Comparison of ENCODE assay signal across 26 mouse cellular contexts in the genomic region with DNA sequence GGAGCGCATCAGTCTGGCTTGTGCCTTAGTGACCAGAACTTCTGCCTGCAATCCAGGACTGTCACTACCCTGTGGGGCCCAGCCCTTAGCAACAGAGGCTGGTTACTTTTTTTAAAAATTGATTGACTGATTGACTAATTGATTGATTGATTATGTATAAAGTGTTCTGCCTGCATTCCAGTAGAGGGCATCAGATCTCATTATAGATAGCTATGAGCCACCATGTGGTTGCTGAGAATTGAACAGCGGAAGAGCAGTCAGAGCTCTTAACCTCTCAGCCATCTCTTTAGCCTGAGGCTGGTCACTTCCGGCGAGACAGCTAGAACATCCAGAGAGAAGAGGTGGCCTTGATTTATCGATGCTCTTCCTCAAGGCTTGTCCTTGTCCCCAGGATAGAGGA. TPM values are rescaled to one million over a fixed set of nuclear protein-coding genes. Genes with fewer than 3 reads are reported as not detected.
DNase-seq lines count a peak whose midpoint lies in the region; ATAC-seq and TF ChIP-seq lines count a peak whose summit lies in the region.
"Had no signal": no experiment of that assay in that cellular context is flagged by ENCODE, and none has a peak within 500 bp of the region (broad histone marks: within the 10 kb centered on the region; RNA-seq: fewer than 3 reads in every experiment).

No protein-coding gene starts in this region.

- H3K9me3 ChIP-seq in hindbrain, postnatal 0 days (ENCODE audit: low read length), result no peaks in the 10 kb centered on the region
- H3K9me3 ChIP-seq in hindbrain, embryonic 16.5 days (ENCODE audit: control insufficient read depth, low read length), result no peaks in the 10 kb centered on the region
- no peaks in the 10 kb centered on the region for H3K9me3 ChIP-seq in midbrain, embryonic 14.5 days (ENCODE audit: control insufficient read depth, low read length)
- H3K9me3 ChIP-seq in midbrain, embryonic 13.5 days, result no peaks in the 10 kb centered on the region
- H3K9me3 ChIP-seq: embryonic facial prominence, embryonic 10.5 days; forebrain, embryonic 13.5 days; heart, embryonic 13.5 days; hindbrain, embryonic 13.5 days had no signal

- H3K4me1 ChIP-seq in hindbrain, postnatal 0 days (ENCODE audit: insufficient read depth, low read length), result no peaks in the 10 kb centered on the region
- H3K4me1 ChIP-seq in hindbrain, embryonic 16.5 days (ENCODE audit: control insufficient read depth, insufficient read depth, low read depth, low read length), result no peaks in the 10 kb centered on the region
- no peaks in the 10 kb centered on the region for H3K4me1 ChIP-seq in midbrain, embryonic 14.5 days (ENCODE audit: control insufficient read depth, insufficient read depth, low read length)
- no peaks in the 10 kb centered on the region for H3K4me1 ChIP-seq in midbrain, embryonic 13.5 days (replicated peaks)
- H3K4me1 ChIP-seq: embryonic facial prominence, embryonic 10.5 days; forebrain, embryonic 13.5 days had no signal

- WGBS in hindbrain, postnatal 0 days, result 61% methylated on average over 5 of the region's 5 CpGs
- WGBS in hindbrain, embryonic 16.5 days, result 73% methylated on average over 5 of the region's 5 CpGs
- WGBS in midbrain, embryonic 14.5 days, result 76% methylated on average over 5 of the region's 5 CpGs
- WGBS in midbrain, embryonic 13.5 days, result 72% methylated on average over 5 of the region's 5 CpGs

- no peak overlapping the region for H3K4me3 ChIP-seq in hindbrain, postnatal 0 days (ENCODE audit: low read length)
- no peak overlapping the region for H3K4me3 ChIP-seq in hindbrain, embryonic 16.5 days (ENCODE audit: low read length)
- no peak overlapping the region for H3K4me3 ChIP-seq in midbrain, embryonic 14.5 days (replicated peaks; ENCODE audit: low read depth, low read length)
- no peak overlapping the region for H3K4me3 ChIP-seq in midbrain, embryonic 13.5 days (replicated peaks)
- H3K4me3 ChIP-seq: embryonic facial prominence, embryonic 10.5 days; forebrain, embryonic 13.5 days; heart, embryonic 13.5 days; hindbrain, embryonic 13.5 days had no signal

- H3K9ac ChIP-seq in hindbrain, postnatal 0 days (replicated peaks; ENCODE audit: low read length), result no peak overlapping the region
- H3K9ac ChIP-seq in hindbrain, embryonic 16.5 days (ENCODE audit: low read depth, low read length), result no peak overlapping the region
- no peak overlapping the region for H3K9ac ChIP-seq in midbrain, embryonic 14.5 days (replicated peaks; ENCODE audit: low read length)
- H3K9ac ChIP-seq in midbrain, embryonic 13.5 days (replicated peaks), result no peak overlapping the region
- H3K9ac ChIP-seq: forebrain, embryonic 13.5 days; heart, embryonic 13.5 days; hindbrain, embryonic 13.5 days had no signal

- DNase-seq in embryo, embryonic 10 days (ENCODE audit: low spot score), result peak; percentile 8
- no peak for DNase-seq in embryo, embryonic 9.5 days (ENCODE audit: extremely low spot score)
- peak; percentile 28 for DNase-seq in hindbrain, postnatal 0 days (ENCODE audit: low spot score)
- peak; percentile 11 for DNase-seq in midbrain, embryonic 14.5 days
- DNase-seq in brain, adult 2 months (ENCODE audit: low read depth, low spot score), result peak; percentile 10
- no peak for DNase-seq in adrenal gland, postnatal 4 days (ENCODE audit: low spot score in 2 of 2)
- DNase-seq: adrenal gland, postnatal 14 days; B cell, adult 2 months; cerebellum, adult 2 months; cerebellum, postnatal 10 days; gastrocnemius, postnatal 36 days; heart, adult 11 months; heart, postnatal 36 days had no signal

- H3K27ac ChIP-seq in hindbrain, postnatal 0 days, result no peak overlapping the region
- H3K27ac ChIP-seq in hindbrain, embryonic 16.5 days (ENCODE audit: low read depth, low read length), result no peak overlapping the region
- no peak overlapping the region for H3K27ac ChIP-seq in midbrain, embryonic 14.5 days (replicated peaks; ENCODE audit: low read depth, low read length)
- H3K27ac ChIP-seq in midbrain, embryonic 13.5 days, result no peak overlapping the region
- H3K27ac ChIP-seq: embryonic facial prominence, embryonic 10.5 days; forebrain, embryonic 13.5 days; heart, embryonic 13.5 days; hindbrain, embryonic 13.5 days had no signal

- H3K36me3 ChIP-seq in hindbrain, postnatal 0 days (ENCODE audit: insufficient read depth, low read length), result no peaks in the 10 kb centered on the region
- no peaks in the 10 kb centered on the region for H3K36me3 ChIP-seq in hindbrain, embryonic 16.5 days (ENCODE audit: control insufficient read depth, insufficient read depth, low read length)
- no peaks in the 10 kb centered on the region for H3K36me3 ChIP-seq in midbrain, embryonic 14.5 days (ENCODE audit: control insufficient read depth, insufficient read depth, low read length)
- no peaks in the 10 kb centered on the region for H3K36me3 ChIP-seq in midbrain, embryonic 13.5 days
- H3K36me3 ChIP-seq: embryonic facial prominence, embryonic 10.5 days; heart, embryonic 13.5 days; hindbrain, embryonic 13.5 days had no signal

- no peaks in the 10 kb centered on the region for H3K27me3 ChIP-seq in hindbrain, postnatal 0 days (ENCODE audit: insufficient read depth, low read length)
- no peaks in the 10 kb centered on the region for H3K27me3 ChIP-seq in hindbrain, embryonic 16.5 days (replicated peaks; ENCODE audit: control insufficient read depth, insufficient read depth, low read length)
- H3K27me3 ChIP-seq in midbrain, embryonic 14.5 days (ENCODE audit: control insufficient read depth, insufficient read depth, low read length), result no peaks in the 10 kb centered on the region
- H3K27me3 ChIP-seq in midbrain, embryonic 13.5 days, result no peaks in the 10 kb centered on the region
- H3K27me3 ChIP-seq: heart, embryonic 13.5 days; hindbrain, embryonic 13.5 days; Patski had no signal

- TF ChIP-seq CTCF in hindbrain, postnatal 0 days (IDR thresholded peaks at IDR 0.05; ENCODE audit: low read depth), result peak; percentile 52

- H3K4me2 ChIP-seq in hindbrain, postnatal 0 days (ENCODE audit: low read depth, low read length), result no peak overlapping the region
- H3K4me2 ChIP-seq in hindbrain, embryonic 16.5 days (ENCODE audit: low read length), result no peak overlapping the region
- H3K4me2 ChIP-seq in midbrain, embryonic 14.5 days (ENCODE audit: low read length), result no peak overlapping the region
- H3K4me2 ChIP-seq in midbrain, embryonic 13.5 days (replicated peaks), result no peak overlapping the region
- H3K4me2 ChIP-seq: forebrain, embryonic 13.5 days; heart, embryonic 13.5 days; hindbrain, embryonic 13.5 days had no signal

- ATAC-seq in hindbrain, postnatal 0 days, result no peak
- ATAC-seq in hindbrain, embryonic 16.5 days, result no peak
- no peak for ATAC-seq in midbrain, embryonic 14.5 days (ENCODE audit: low FRiP score, low TSS enrichment)
- no peak for ATAC-seq in midbrain, embryonic 13.5 days
- ATAC-seq: activated CD4-positive, CD25-positive, alpha-beta regulatory T cell, adult 4 months; CD4-positive, CD25-positive, alpha-beta regulatory T cell, adult 4 months; forebrain, embryonic 13.5 days; Patski had no signal

RNA-seq across cellular contexts. Expression of a gene that starts 8.6 kb away (rescaled TPM):
- total RNA-seq in hindbrain, postnatal 0 days (2014; rRNA removed), result 0.11 TPM in 1 of 2 replicates, not detected in the other
- 0.37 and 0.90 TPM in 2 replicates for polyA plus RNA-seq in hindbrain, postnatal 0 days (2015; fragmentation: Nextera tagmentation; extraction: Ambion mirVana)
- 0.24 and 0.27 TPM in 2 replicates for polyA plus RNA-seq in hindbrain, embryonic 16.5 days (2015; fragmentation: Nextera tagmentation; extraction: Ambion mirVana)
- not detected in 2 replicates for polyA plus RNA-seq in midbrain, embryonic 14.5 days (2014; fragmentation: Nextera tagmentation; extraction: Ambion mirVana)
- polyA plus RNA-seq in midbrain, embryonic 13.5 days (2015; fragmentation: Nextera tagmentation; extraction: Ambion mirVana), result not detected in 2 replicates
- total RNA-seq in adrenal gland, postnatal 4 days (2021), result 1 to 10 TPM; 3.7 to 4.0 TPM
- polyA plus RNA-seq: activated CD4-positive, CD25-positive, alpha-beta regulatory T cell, adult 4 months; CD4-positive, CD25-positive, alpha-beta regulatory T cell, adult 4 months; forebrain, embryonic 13.5 days; hindbrain, embryonic 13.5 days had no signal

RNA-seq across cellular contexts. Expression of a gene that starts 24.7 kb away (rescaled TPM):
- total RNA-seq in hindbrain, postnatal 0 days (2014; rRNA removed), result not detected in 2 replicates
- not detected in 2 replicates for polyA plus RNA-seq in hindbrain, postnatal 0 days (2015; fragmentation: Nextera tagmentation; extraction: Ambion mirVana)
- polyA plus RNA-seq in hindbrain, embryonic 16.5 days (2015; fragmentation: Nextera tagmentation; extraction: Ambion mirVana), result not detected in 2 replicates
- polyA plus RNA-seq in midbrain, embryonic 14.5 days (2014; fragmentation: Nextera tagmentation; extraction: Ambion mirVana), result not detected in 2 replicates
- not detected in 2 replicates for polyA plus RNA-seq in midbrain, embryonic 13.5 days (2015; fragmentation: Nextera tagmentation; extraction: Ambion mirVana)
- total RNA-seq in adrenal gland, postnatal 4 days (2021), result not detected
- total RNA-seq: adrenal gland, adult 18-20 months; adrenal gland, postnatal 14 days; gastrocnemius, adult 8-10 months; gastrocnemius, postnatal 36 days; heart, postnatal 36 days had no signal
- polyA plus RNA-seq: activated CD4-positive, CD25-positive, alpha-beta regulatory T cell, adult 4 months; CD4-positive, CD25-positive, alpha-beta regulatory T cell, adult 4 months; cerebellum, adult 2 months; embryonic facial prominence, embryonic 10.5 days; embryonic facial prominence, embryonic 14.5 days; forebrain, embryonic 13.5 days; heart, embryonic 13.5 days; heart, postnatal 0 days; hindbrain, embryonic 13.5 days had no signal

RNA-seq across cellular contexts. Expression of a gene that starts 25.3 kb away (rescaled TPM):
- total RNA-seq in hindbrain, postnatal 0 days (2014; rRNA removed), result 2.2 TPM in 1 of 2 replicates, not detected in the other
- polyA plus RNA-seq in hindbrain, postnatal 0 days (2015; fragmentation: Nextera tagmentation; extraction: Ambion mirVana), result not detected in 2 replicates
- 0.30 TPM in 1 of 2 replicates, not detected in the other for polyA plus RNA-seq in hindbrain, embryonic 16.5 days (2015; fragmentation: Nextera tagmentation; extraction: Ambion mirVana)
- not detected in 2 replicates for polyA plus RNA-seq in midbrain, embryonic 14.5 days (2014; fragmentation: Nextera tagmentation; extraction: Ambion mirVana)
- not detected in 2 replicates for polyA plus RNA-seq in midbrain, embryonic 13.5 days (2015; fragmentation: Nextera tagmentation; extraction: Ambion mirVana)
- not detected for total RNA-seq in adrenal gland, postnatal 4 days (2021)
- total RNA-seq: adrenal gland, adult 18-20 months; adrenal gland, postnatal 14 days; gastrocnemius, adult 8-10 months; gastrocnemius, postnatal 36 days; heart, postnatal 36 days had no signal
- polyA plus RNA-seq: activated CD4-positive, CD25-positive, alpha-beta regulatory T cell, adult 4 months; CD4-positive, CD25-positive, alpha-beta regulatory T cell, adult 4 months; cerebellum, adult 2 months; embryonic facial prominence, embryonic 10.5 days; embryonic facial prominence, embryonic 14.5 days; forebrain, embryonic 13.5 days; heart, embryonic 13.5 days; heart, postnatal 0 days; hindbrain, embryonic 13.5 days had no signal

Comparison
In these comparisons a context has a peak if more than half of its experiments do, and no peak if none do; other contexts are left out.
1. DNase-seq: peak in embryo, embryonic 10 days (single experiment), hindbrain, postnatal 0 days (single experiment), midbrain, embryonic 14.5 days (single experiment) and brain, adult 2 months (single experiment); none in embryo, embryonic 9.5 days (single experiment) and adrenal gland, postnatal 4 days (0 of 2).